Mouse (Mus musculus) cerebellum, postnatal 14 days (tissue): ENCODE measurements around the gene Gm36028.

Experiments used
- DNase-seq, 2 experiments: peaks; one replicate each; pipeline ENCODE4 v3.0.0; 2021; ENCODE audit warnings: mixed read lengths in 2 of 2

Gene Gm36028

DNA sequence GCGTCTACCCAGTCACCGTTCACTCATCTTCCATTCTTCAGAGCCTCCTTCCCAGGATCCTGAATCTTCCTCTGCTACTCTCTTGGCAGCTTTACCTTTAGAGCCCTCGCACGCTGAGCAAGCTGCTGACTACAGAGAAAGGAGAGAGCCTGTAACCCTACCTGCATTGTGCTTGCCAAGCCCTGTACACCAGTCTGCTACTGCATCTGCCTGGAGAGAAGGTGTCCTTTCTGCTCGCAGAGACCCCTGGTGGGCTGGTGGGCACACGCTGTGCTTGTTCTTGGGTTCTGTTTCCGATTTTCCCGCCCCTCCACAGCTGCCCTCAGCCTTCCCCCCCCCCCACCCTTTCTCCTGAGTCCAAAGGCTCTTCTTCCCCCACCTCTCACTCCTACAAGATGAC is 53.7 kb downstream of the Gm36028 start:
- DNase-seq: peak in 1 of 2 experiments; percentile 37

DNA sequence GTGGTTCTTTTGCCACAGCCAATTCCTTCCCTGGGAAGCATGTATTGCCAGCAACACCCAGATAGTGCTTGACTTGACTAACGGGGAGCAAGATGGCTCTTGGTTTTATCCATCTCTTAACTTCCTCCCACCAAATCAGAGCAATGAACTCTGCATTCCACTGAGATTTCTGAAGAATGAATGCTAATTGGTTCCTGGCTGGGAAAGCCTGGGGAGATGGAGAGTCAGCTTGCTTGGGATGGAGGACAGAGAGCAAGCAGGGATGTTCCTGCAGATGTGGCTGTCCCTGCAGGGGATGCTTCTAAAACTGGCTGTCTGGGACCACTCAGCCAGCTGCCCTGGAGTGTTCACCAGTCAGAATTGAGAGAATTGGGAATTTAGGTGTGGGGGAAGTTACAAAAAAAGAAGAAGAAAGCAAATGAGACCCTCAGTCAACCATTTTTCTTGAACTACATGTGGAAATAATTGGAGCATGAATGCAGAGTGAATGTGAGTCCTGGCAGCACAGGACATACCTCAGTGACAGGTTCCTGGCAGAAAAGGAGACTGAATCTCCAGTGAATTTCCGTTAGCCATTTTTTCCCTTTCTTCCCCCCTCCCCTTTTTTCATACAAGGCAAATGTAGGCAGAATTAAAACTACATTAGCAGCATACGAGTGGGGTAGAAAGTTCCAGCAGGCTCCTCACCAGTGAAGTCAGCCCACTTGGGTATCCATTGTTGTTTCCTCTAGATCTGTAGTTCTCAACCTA is 55.0 kb downstream of the Gm36028 start:
- no peak for DNase-seq

GRCm38 (mm10) chr16:37803387-37803950 is 57.5 kb downstream of the Gm36028 start:
- peak; percentile 46 to 58 for DNase-seq

DNA sequence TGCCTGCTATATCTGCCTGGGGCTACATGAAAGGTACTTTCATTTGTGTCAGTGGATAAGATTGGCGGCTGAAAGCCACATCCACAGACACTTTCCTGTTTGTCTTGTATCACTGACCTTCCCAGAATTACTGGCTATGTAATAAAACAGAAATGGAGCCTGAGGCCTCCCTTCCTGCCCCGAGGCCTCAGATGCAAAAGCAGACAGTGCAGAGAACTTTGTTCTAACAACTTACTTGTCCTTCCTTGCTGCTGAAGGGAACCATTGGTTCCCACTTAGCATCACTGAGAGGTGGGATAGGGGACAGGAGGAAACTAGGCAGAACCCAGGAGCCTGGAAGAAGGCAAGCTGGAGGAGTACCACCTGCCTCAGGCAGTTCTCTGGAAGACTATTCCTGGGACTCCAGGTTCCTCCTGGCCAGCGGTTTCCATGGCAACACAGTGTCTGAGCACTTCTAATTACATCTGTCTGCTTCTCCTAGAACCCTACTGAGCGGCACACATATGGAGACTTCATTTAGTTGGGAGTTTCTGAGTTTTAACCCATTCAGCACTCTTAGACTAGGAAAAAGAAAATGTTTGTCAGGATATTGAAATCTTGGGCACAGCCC is 58.2 kb downstream of the Gm36028 start:
- DNase-seq: no peak

DNA sequence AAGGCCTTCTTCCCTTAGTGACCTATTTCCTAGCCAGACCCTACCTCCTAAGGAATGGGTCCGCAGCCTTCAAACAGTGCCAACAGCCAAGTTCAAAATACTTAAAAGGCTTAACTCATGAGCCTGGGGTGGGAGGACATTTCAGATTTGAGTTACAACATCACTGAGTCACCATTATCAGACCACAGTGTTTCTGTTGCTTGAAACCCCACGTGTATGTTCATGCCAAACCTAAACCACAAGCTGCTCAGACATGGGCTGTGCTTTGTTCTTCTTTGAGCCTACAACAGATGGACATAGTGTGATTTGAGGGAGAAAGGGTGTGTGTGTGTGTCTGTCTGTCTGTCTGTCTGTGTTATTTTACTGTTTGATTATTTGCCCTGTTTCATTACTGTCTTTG is 59.8 kb downstream of the Gm36028 start:
- no peak for DNase-seq
